Mouse (Mus musculus): ENCODE measurements around the gene Tmem220. TPM values are rescaled to one million over a fixed set of nuclear protein-coding genes. Genes with fewer than 3 reads are reported as not detected.

Gene Tmem220
- polyA plus RNA-seq, 1 experiment = not detected

GRCm38 (mm10) chr11:67079740-67080139 lies 54.8 kb downstream of the Tmem220 start:
- TF ChIP-seq POLR2A (IDR thresholded peaks at IDR 0.05; ENCODE audit: borderline replicate concordance, control insufficient read depth, low read depth, low read length) (no peak), CTCF (IDR thresholded peaks at IDR 0.05; ENCODE audit: control insufficient read depth, insufficient read depth, low read length) (no peak)
- 77% methylated on average over 11 of the region's 11 CpGs for WGBS

GRCm38 (mm10) chr11:67080168-67080567 lies 55.2 kb downstream of the Tmem220 start:
- no peaks in the 10 kb centered on the region for H3K4me1 ChIP-seq (ENCODE audit: control insufficient read depth, insufficient read depth, low read length)
- TF ChIP-seq CTCF (IDR thresholded peaks at IDR 0.05; ENCODE audit: control insufficient read depth, insufficient read depth, low read length) (peak; percentile 51; the same call in 1 of the 2 replicates), POLR2A (IDR thresholded peaks at IDR 0.05; ENCODE audit: borderline replicate concordance, control insufficient read depth, low read depth, low read length) (no peak)
- WGBS = 4% methylated on average over 3 of the region's 3 CpGs
- H3K4me3 ChIP-seq (replicated peaks; ENCODE audit: control insufficient read depth, low read depth, low read length) = no peak overlapping the region
- no peak overlapping the region for H3K27ac ChIP-seq (ENCODE audit: control insufficient read depth, insufficient read depth, low read depth, low read length, poor library complexity)

More at GRCm38 (mm10) chr11:67079740-67080139, 54.8 kb downstream of the Tmem220 start:
- Histone ChIP-seq H3K4me1 (ENCODE audit: control insufficient read depth, insufficient read depth, low read length) (no peaks in the 10 kb centered on the region), H3K27ac (ENCODE audit: control insufficient read depth, insufficient read depth, low read depth, low read length, poor library complexity) (no peak overlapping the region), H3K4me3 (replicated peaks; ENCODE audit: control insufficient read depth, low read depth, low read length) (no peak overlapping the region)

GRCm38 (mm10) chr11:67081125-67081649 lies 56.2 kb downstream of the Tmem220 start:
- Histone ChIP-seq H3K4me1 (ENCODE audit: control insufficient read depth, insufficient read depth, low read length) (no peaks in the 10 kb centered on the region), H3K27ac (ENCODE audit: control insufficient read depth, insufficient read depth, low read depth, low read length, poor library complexity) (no peak overlapping the region), H3K4me3 (replicated peaks; ENCODE audit: control insufficient read depth, low read depth, low read length) (no peak overlapping the region)
- TF ChIP-seq POLR2A (IDR thresholded peaks at IDR 0.05; ENCODE audit: borderline replicate concordance, control insufficient read depth, low read depth, low read length) (no peak), CTCF (IDR thresholded peaks at IDR 0.05; ENCODE audit: control insufficient read depth, insufficient read depth, low read length) (no peak)
- WGBS = 4% methylated on average over 11 of the region's 11 CpGs

- Histone ChIP-seq H3K4me3 (replicated peaks; ENCODE audit: control insufficient read depth, low read depth, low read length) (no peak overlapping the region), H3K27ac (ENCODE audit: control insufficient read depth, insufficient read depth, low read depth, low read length, poor library complexity) (no peak overlapping the region), H3K4me1 (ENCODE audit: control insufficient read depth, insufficient read depth, low read length) (no peaks in the 10 kb centered on the region)
- TF ChIP-seq POLR2A (IDR thresholded peaks at IDR 0.05; ENCODE audit: borderline replicate concordance, control insufficient read depth, low read depth, low read length) = no peak
- TF ChIP-seq CTCF (IDR thresholded peaks at IDR 0.05; ENCODE audit: control insufficient read depth, insufficient read depth, low read length) = no peak
- WGBS = 67% methylated on average over 7 of the region's 7 CpGs
Measured at GRCm38 (mm10) chr11:67082188-67082587, 57.2 kb downstream of the Tmem220 start.

- WGBS = 49% methylated on average over 13 of the region's 13 CpGs
- Histone ChIP-seq H3K4me1 (ENCODE audit: control insufficient read depth, insufficient read depth, low read length) (no peaks in the 10 kb centered on the region), H3K27ac (ENCODE audit: control insufficient read depth, insufficient read depth, low read depth, low read length, poor library complexity) (no peak overlapping the region), H3K4me3 (replicated peaks; ENCODE audit: control insufficient read depth, low read depth, low read length) (no peak overlapping the region)
- TF ChIP-seq CTCF (IDR thresholded peaks at IDR 0.05; ENCODE audit: control insufficient read depth, insufficient read depth, low read length) (no peak), POLR2A (IDR thresholded peaks at IDR 0.05; ENCODE audit: borderline replicate concordance, control insufficient read depth, low read depth, low read length) (no peak)
Measured at GRCm38 (mm10) chr11:67082793-67083192, 57.8 kb downstream of the Tmem220 start.

DNA sequence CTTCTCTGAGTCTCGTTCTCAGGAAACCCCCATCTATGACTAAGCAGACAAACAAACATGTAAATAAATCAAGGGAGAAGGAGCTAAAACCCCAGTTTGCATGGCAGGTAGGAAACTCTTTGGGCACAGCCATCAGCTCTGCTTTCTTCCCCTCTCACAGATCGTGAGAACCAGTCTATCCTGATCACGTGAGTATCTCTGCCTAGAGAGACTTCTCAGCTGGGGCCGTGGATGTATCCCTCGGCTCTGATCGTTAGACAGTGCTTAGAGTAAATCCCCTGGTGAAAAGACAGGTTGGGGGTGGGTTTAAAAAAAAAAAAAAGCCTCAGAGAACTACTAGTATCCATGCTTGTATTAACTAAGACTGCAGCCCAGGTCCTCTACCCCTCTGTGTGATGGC lies 58.3 kb downstream of the Tmem220 start:
- 57% methylated on average over 6 of the region's 6 CpGs for WGBS
- no peak overlapping the region for H3K4me3 ChIP-seq (replicated peaks; ENCODE audit: control insufficient read depth, low read depth, low read length)
- no peaks in the 10 kb centered on the region for H3K4me1 ChIP-seq (ENCODE audit: control insufficient read depth, insufficient read depth, low read length)
- TF ChIP-seq POLR2A (IDR thresholded peaks at IDR 0.05; ENCODE audit: borderline replicate concordance, control insufficient read depth, low read depth, low read length) = no peak
- TF ChIP-seq CTCF (IDR thresholded peaks at IDR 0.05; ENCODE audit: control insufficient read depth, insufficient read depth, low read length) = no peak
- no peak overlapping the region for H3K27ac ChIP-seq (ENCODE audit: control insufficient read depth, insufficient read depth, low read depth, low read length, poor library complexity)

DNA sequence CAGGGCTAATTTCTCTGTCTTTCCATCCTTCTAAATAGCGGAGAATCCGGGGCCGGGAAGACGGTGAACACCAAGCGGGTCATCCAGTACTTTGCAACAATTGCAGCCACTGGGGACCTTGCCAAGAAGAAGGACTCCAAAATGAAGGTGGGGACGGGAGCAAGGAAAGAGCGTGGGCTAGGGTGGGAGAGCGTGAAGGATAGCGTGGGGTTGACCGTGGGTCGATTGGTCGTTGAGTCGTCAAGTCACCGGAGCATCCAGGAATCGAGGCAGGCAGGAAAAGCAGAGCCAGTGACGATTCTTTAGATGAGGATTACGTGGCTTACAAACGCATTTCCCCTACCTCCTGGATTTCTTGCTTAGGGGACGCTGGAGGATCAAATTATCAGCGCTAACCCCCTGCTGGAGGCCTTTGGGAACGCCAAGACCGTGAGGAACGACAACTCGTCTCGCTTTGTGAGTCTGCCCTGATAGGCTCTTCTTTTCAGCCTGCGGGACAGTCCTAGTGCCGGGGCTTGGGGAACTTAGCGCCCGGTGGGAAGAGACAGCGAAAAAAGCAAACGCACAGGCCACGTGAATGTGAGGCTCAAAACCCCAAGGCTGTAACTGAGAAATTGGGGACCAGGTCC lies 58.9 kb downstream of the Tmem220 start:
- Histone ChIP-seq H3K4me1 (ENCODE audit: control insufficient read depth, insufficient read depth, low read length) (no peaks in the 10 kb centered on the region), H3K27ac (ENCODE audit: control insufficient read depth, insufficient read depth, low read depth, low read length, poor library complexity) (no peak overlapping the region), H3K4me3 (replicated peaks; ENCODE audit: control insufficient read depth, low read depth, low read length) (no peak overlapping the region)
- WGBS = 49% methylated on average over 32 of the region's 32 CpGs
- TF ChIP-seq POLR2A (IDR thresholded peaks at IDR 0.05; ENCODE audit: borderline replicate concordance, control insufficient read depth, low read depth, low read length) (no peak), CTCF (IDR thresholded peaks at IDR 0.05; ENCODE audit: control insufficient read depth, insufficient read depth, low read length) (no peak)

Other genes with a start within 250 kb of the Tmem220 start
- gene Pirt, start 113.2 kb upstream of the Tmem220 start, polyA plus RNA-seq (2011; ENCODE audit: insufficient read depth, insufficient read length, low replicate concordance, missing spikeins) = not detected in 2 replicates
- not detected in 2 replicates for gene Tmem238l, start 68.5 kb upstream of the Tmem220 start, polyA plus RNA-seq (2011; ENCODE audit: insufficient read depth, insufficient read length, low replicate concordance, missing spikeins)
- 6.9 and 15.4 TPM in 2 replicates for gene Adprm, start 27.4 kb downstream of the Tmem220 start, polyA plus RNA-seq (2011; ENCODE audit: insufficient read depth, insufficient read length, low replicate concordance, missing spikeins)
- 3.2 and 5.0 TPM in 2 replicates for gene Sco1, start 27.5 kb downstream of the Tmem220 start, polyA plus RNA-seq (2011; ENCODE audit: insufficient read depth, insufficient read length, low replicate concordance, missing spikeins)
- gene Myh3, start 53.1 kb downstream of the Tmem220 start, polyA plus RNA-seq (2011; ENCODE audit: insufficient read depth, insufficient read length, low replicate concordance, missing spikeins) = not detected in 2 replicates
- 1.7 and 6.8 TPM in 2 replicates for gene Myh2, start 145.9 kb downstream of the Tmem220 start, polyA plus RNA-seq (2011; ENCODE audit: insufficient read depth, insufficient read length, low replicate concordance, missing spikeins)
- 11.4 and 12.9 TPM in 2 replicates for gene Myh1, start 174.9 kb downstream of the Tmem220 start, polyA plus RNA-seq (2011; ENCODE audit: insufficient read depth, insufficient read length, low replicate concordance, missing spikeins)
- gene Myh4, start 212.9 kb downstream of the Tmem220 start, polyA plus RNA-seq (2011; ENCODE audit: insufficient read depth, insufficient read length, low replicate concordance, missing spikeins) = 1.8 and 4.4 TPM in 2 replicates

Measured in bone marrow, adult 2 months (tissue).